Mouse (Mus musculus): ENCODE data around the gene Chst1.

The Chst1 gene

GRCm38 (mm10) chr2:92609704-92610379 is 10.3 kb downstream of the Chst1 start:
- DNase-seq: no peak

- DNase-seq: no peak
Measured at GRCm38 (mm10) chr2:92613645-92614044, 14.1 kb downstream of the Chst1 start.

- no peak for DNase-seq
Measured at GRCm38 (mm10) chr2:92614106-92614505, 14.6 kb downstream of the Chst1 start.

GRCm38 (mm10) chr2:92617077-92617756 is 17.7 kb downstream of the Chst1 start:
- no peak for DNase-seq

- no peak for DNase-seq
Measured at GRCm38 (mm10) chr2:92618016-92618415, 18.5 kb downstream of the Chst1 start.

DNA sequence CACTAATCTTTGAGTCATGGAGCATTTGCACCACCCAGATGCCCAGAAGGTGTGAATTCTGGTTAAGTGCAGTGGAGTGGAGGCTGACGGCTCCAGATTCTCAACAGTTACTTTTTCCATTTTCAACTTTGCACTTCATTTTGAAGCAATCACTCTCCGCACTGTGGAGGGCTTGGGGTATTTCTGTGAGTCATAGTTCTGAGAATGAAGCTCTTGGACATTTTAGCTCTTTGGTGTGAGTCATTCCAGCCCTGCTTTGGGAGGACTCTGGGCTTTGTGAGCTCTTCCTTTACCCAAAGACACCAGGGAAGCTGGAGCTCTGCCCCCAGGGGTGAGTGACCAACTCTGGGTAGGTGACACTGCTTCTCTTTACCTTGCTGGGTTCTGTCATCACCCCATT is 28.1 kb downstream of the Chst1 start:
- DNase-seq: no peak

DNA sequence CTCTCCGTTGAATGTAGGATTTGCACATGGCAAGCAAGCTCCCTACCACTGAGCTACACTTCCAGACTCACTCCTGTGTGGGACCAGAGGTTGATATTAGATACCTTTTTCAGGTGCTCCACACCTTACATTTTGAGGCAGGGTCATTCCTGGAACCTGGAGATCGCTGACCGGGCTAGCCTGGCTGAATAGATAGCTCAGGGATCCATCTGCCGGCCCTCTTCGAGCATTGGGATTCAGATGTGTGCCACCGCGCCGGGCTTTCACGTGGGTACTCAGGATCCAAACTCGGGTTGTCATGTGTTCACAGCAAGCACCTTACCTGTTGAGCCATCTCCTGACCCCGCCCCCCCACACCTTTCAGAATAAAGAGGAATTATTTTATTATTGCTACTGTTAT is 31.3 kb downstream of the Chst1 start:
- DNase-seq: no peak

- DNase-seq: no peak
Measured at GRCm38 (mm10) chr2:92632027-92632426, 32.5 kb downstream of the Chst1 start.

DNA sequence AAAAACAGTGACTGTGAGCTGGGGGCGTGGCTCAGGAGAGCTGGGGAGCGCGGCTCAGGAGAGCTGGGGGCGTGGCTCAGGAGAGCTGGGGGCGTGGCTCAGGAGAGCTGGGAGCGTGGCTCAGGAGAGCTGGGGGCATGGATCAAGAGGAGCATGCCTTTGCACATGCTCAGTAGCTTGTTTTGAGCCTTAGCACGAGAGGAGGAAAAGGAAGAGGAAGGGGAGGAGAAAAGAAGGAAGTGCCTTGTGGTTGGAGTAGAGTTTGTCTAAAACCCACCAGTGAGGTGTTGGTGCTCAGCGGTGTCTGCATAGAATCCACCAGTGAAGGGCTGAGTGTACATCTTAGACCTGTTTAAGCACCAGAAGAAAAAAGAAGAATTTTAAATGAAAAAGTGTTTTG is 41.0 kb downstream of the Chst1 start:
- no peak for DNase-seq

GRCm38 (mm10) chr2:92645282-92646037 is 46.0 kb downstream of the Chst1 start:
- no peak for DNase-seq

DNA sequence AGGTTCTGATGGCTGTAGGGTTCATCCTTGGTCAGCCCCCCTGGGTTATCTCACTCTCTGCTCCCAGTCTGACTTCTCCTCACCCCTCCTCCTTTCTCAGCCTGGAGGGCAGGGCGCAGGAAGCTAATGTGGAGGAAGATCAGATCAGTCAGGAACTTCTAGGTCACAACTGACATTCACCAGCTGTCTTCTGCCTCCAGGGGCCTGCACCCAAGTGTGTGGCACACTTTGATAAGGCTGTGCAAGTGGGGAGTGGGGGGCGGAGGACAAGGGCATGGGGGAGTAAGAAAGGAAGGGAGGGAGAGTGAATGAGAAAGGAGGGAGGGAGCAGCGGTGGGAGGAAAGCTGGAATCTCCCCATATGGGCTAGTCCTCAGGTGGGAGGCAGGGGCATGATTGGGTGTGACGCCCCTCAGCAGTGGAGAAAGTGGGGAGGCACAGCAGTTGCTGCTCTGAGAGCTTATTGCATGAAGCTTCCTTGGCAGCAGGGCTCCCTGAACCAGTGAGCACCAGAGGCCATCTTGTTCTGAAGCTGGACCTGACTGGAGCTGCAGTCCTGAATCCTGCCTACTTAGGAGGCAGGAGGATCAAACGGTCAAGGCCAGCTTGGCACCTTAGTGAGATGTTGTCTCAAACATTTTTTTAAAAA is 49.8 kb downstream of the Chst1 start:
- DNase-seq: no peak

DNA sequence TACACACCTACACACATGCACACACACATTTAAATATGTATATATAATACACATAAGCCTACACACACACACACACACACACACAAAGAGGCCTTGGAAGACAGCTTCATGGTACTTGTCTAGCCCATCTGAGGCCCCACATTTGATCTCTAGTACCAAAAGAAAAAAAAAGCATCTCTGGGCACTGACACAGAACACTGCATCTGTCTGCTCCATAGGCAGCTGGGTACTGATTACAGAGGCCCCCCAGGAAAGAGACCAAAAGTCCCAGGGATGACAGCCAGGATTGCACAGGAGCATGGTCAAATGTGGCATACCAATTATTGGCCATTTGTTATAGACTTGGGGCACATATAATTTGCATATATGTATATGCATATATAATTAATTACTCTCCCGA is 50.9 kb downstream of the Chst1 start:
- DNase-seq: no peak

GRCm38 (mm10) chr2:92651294-92651816 is 51.8 kb downstream of the Chst1 start:
- DNase-seq: no peak

DNA sequence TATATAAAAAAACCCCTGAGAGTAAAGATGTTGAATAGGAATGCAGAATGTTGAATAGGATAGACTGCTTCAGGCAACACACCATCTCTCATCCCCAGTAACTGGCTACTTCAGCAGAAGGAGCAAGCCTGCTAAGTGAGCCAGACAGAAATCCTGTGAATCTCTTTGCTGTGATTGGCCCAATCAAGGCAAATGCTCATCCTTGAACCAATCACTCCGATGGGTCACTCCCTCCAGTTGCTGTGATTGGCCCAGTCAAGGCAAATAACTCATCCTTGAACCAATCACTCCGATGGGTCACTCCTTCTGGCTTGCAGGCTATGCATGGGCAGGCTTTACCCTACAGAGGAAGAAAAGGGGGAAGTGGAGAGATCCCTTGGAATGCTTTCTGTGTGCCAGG is 57.7 kb downstream of the Chst1 start:
- DNase-seq: no peak

DNA sequence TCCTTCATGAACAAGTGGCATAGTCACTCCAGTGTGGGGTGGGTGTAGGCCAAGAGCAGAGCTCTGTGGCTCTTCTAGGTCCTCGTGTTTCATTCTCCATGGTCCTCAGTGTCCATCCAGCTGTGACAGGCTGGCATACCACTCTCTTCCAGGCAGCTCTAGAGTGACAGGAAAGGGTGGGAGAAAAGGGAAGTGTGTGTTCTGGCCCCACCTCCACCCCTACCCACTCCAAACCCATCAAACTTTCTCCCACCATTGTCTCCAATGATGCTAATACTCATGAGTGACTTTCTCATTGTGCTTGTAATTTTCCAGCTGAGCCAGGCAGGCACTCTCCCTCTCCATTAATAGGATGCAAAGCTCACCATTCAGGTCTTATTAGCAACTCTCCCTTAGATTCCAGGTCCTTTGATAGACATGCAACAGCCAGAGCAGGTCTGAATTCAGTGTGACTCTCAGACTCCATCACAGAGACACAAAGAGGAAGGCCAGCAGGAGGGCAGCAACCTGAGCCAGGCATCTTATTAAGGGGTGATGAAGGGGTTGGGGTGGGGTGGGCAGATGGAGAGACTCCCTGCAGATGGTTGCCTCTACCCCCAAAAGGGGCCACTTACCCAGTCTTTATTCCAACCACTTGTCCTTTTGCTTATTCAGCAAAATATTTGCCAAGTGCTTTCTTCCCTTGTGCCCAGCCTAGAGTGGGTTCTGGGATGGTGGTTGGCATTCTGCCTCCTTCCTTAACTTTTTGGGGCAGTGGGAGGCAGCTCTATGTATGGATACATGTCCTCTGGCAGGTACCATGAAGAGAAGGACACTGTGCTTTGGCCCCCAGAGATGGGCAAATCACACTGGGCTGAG is 59.0 kb downstream of the Chst1 start:
- DNase-seq: no peak

- no peak for DNase-seq
Measured at GRCm38 (mm10) chr2:92659491-92660035, 60.1 kb downstream of the Chst1 start.

- DNase-seq: no peak
Measured at GRCm38 (mm10) chr2:92662534-92663068, 63.1 kb downstream of the Chst1 start.
